Mouse (Mus musculus) liver, embryonic 11.5 days (tissue): ENCODE results near the gene Sprr3. TPM values are rescaled to one million over a fixed set of nuclear protein-coding genes. Genes with fewer than 3 reads are reported as not detected.

Experiments
- polyA plus RNA-seq: library from polyadenylated mRNA; unstranded; fragments of >200 nt; fragmentation: Nextera tagmentation; extraction: Ambion mirVana; gene quantifications from 2 replicates; pipeline ENCODE4 v1.2.1, GENCODE M21; 2014

The Sprr3 gene
- polyA plus RNA-seq, 1 experiment from 2014 or later, result not detected

Other genes with a start within 250 kb of the Sprr3 start
- not detected in 2 replicates for gene Sprr2a1, start 242.9 kb downstream of the Sprr3 start, polyA plus RNA-seq
- gene Sprr2a2, start 242.8 kb downstream of the Sprr3 start, polyA plus RNA-seq, result 1.1 TPM in 1 of 2 replicates, not detected in the other
- not detected in 2 replicates for gene Sprr2a3, start 173.3 kb downstream of the Sprr3 start, polyA plus RNA-seq
- gene Sprr2b, start 142.1 kb downstream of the Sprr3 start, polyA plus RNA-seq, result not detected in 2 replicates
- gene Sprr2d, start 119.6 kb downstream of the Sprr3 start, polyA plus RNA-seq, result not detected in 2 replicates
- not detected in 2 replicates for gene Sprr2e, start 106.6 kb downstream of the Sprr3 start, polyA plus RNA-seq
- gene Sprr2f, start 93.5 kb downstream of the Sprr3 start, polyA plus RNA-seq, result not detected in 2 replicates
- not detected in 2 replicates for gene Sprr2h, start 73.0 kb downstream of the Sprr3 start, polyA plus RNA-seq
- gene Sprr2i, start 50.7 kb downstream of the Sprr3 start, polyA plus RNA-seq, result not detected in 2 replicates
- not detected in 2 replicates for gene Sprr2j-ps, start 40.6 kb downstream of the Sprr3 start, polyA plus RNA-seq
- 7.2 and 9.1 TPM in 2 replicates for gene Gm9774, start 29.3 kb downstream of the Sprr3 start, polyA plus RNA-seq
- not detected in 2 replicates for gene Sprr2k, start 26.1 kb downstream of the Sprr3 start, polyA plus RNA-seq
- gene Sprr1b, start 19.9 kb downstream of the Sprr3 start, polyA plus RNA-seq, result not detected in 2 replicates
- not detected in 2 replicates for gene Sprr1a, start 27.2 kb upstream of the Sprr3 start, polyA plus RNA-seq
- not detected in 2 replicates for gene Sprr4, start 41.8 kb upstream of the Sprr3 start, polyA plus RNA-seq
- not detected in 2 replicates for gene 2310046K23Rik, start 75.8 kb upstream of the Sprr3 start, polyA plus RNA-seq
- gene Ivl, start 115.0 kb upstream of the Sprr3 start, polyA plus RNA-seq, result 0.08 TPM in 1 of 2 replicates, not detected in the other
- gene Smcp, start 130.3 kb upstream of the Sprr3 start, polyA plus RNA-seq, result 0.22 TPM in 1 of 2 replicates, not detected in the other
- not detected in 2 replicates for gene 2210017I01Rik, start 148.8 kb upstream of the Sprr3 start, polyA plus RNA-seq
- gene Lce6a, start 162.9 kb upstream of the Sprr3 start, polyA plus RNA-seq, result not detected in 2 replicates
- not detected in 2 replicates for gene Lce1a1, start 189.6 kb upstream of the Sprr3 start, polyA plus RNA-seq
- gene Lce1b, start 198.2 kb upstream of the Sprr3 start, polyA plus RNA-seq, result not detected in 2 replicates
- not detected in 2 replicates for gene Lce1a2, start 211.6 kb upstream of the Sprr3 start, polyA plus RNA-seq
- not detected in 2 replicates for gene Lce1c, start 220.5 kb upstream of the Sprr3 start, polyA plus RNA-seq
- gene Lce1d, start 228.5 kb upstream of the Sprr3 start, polyA plus RNA-seq, result not detected in 2 replicates